Mouse (Mus musculus) adrenal gland, adult 2 months (tissue): ENCODE measurements around the gene Pvr. TPM values are rescaled to one million over a fixed set of nuclear protein-coding genes. Genes with fewer than 3 reads are reported as not detected.
"Not testable (repeated sequence)": the region's sequence is repeated elsewhere in the genome, so short reads cannot be mapped to it uniquely, and the experiment has no call there.

Source experiments
- DNase-seq: peaks from one replicate; pipeline ENCODE4 v3.0.0; 2021
- polyA plus RNA-seq: library from polyadenylated mRNA; depleted of rRNA; stranded (reverse); fragments of >200 nt; gene quantifications from 2 replicates; pipeline ENCODE4 v1.2.3, GENCODE M21; 2012
- total RNA-seq, 2 experiments: library from RNA; stranded (reverse); gene quantifications; 2 replicates each; pipeline ENCODE4 v1.2.3; 2021

Pvr gene
- total and polyA plus RNA-seq, 3 experiments: 12.0 to 36.5 (median 20.3) TPM

GRCm38 (mm10) chr7:19935171-19935751 lies 14.3 kb upstream of the Pvr start:
- DNase-seq: no peak

DNA sequence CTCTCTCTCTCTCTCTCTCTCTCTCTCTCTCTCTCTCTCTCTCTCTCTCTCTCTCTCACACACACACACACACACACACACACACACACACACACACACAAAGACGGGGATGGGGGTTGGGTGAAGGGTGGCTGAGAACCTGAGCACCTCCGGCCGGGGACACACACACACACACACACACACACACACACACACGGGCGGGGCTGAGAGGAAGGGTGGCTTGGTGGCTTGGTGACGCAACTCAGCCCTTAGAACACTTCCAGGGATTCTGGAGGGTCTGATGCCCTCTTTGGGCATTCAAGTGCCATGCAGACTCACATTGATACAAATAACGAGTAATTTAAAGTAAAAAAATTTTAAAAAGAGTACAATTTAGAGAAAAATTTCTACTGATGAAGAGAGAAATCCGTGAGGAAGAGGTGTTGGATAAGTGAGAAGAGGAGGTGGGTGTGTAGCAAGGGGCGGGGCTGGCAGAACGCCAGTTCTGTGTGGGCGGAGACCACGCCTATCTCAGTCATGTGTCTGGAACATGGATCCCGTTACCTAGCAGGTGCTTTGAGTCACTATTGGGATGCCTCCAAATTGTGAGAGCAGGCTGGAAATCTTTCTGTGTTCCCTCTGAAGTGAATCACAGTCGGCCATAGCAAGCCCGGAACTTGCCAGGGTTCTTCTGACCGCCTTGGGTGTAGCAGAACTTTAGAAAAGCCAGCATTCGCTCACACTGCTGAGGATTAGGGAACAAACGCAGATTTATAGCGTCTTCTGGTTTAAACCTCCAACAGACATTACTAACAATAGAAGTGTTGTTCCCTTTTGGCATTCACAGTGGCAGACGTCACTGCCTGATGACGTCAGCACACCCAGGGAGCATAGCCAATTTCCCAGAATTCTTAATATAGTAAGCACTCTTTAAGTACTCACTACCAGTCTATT lies 12.2 kb upstream of the Pvr start:
- DNase-seq: peak; percentile 75

- DNase-seq: no peak
These were observed 11.3 kb upstream of the Pvr start for GRCm38 (mm10) chr7:19932133-19932876.

GRCm38 (mm10) chr7:19930481-19930880 lies 9.5 kb upstream of the Pvr start:
- not testable (repeated sequence) for DNase-seq

DNA sequence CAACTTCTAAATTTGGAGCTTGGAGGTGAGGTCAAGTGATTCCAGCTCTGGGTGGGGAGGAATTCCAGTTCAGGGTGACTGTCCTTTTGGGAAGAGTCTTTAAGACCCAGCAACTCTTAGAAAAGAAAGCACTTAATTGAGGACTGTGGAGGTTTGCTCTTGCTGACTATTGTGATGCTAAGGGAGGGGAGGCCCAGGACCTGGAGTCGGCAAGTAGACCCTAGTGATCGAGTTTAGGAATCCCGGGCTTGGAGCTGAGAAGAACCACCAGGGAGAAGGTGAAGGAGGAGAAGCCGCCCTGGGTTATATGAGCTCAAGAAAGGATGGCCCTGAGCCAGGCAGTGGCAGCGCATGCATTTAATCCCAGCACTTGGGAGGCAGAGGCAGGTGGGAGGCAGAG lies 7.5 kb upstream of the Pvr start:
- no peak for DNase-seq

DNA sequence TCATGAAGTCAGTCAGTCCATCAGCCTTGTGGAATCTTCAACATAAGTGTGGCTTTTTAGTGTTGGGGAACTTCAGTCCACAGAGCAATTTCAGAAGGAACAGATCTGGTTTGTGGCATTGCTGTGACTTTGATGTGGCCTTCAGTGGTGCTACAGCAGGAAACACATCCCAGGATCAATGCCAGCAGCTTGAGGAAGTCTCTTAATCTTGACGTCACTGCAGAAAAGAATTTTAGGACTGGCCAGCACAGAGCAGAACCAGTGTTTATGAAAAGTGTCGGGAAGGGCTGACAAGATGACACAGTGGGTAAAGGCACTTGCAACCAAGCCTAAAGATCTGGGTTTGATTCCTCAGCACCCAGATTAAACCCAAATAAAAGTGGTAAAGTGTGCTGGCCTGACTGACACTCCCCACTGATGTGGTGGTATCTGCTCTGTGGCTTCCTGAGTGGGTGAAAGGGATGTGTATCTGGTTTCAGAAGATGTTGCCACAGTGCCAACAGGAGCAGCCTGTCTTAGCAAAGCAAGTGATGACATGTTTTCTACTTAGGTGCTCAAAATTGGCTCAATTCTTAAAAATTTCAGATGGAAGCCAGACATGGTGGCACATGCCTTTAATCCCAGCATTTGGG lies 6.0 kb upstream of the Pvr start:
- peak; percentile 42 for DNase-seq

GRCm38 (mm10) chr7:19925376-19925775 lies 4.4 kb upstream of the Pvr start:
- no peak for DNase-seq

- no peak for DNase-seq
These were observed 2.8 kb upstream of the Pvr start for GRCm38 (mm10) chr7:19923797-19924196.

DNA sequence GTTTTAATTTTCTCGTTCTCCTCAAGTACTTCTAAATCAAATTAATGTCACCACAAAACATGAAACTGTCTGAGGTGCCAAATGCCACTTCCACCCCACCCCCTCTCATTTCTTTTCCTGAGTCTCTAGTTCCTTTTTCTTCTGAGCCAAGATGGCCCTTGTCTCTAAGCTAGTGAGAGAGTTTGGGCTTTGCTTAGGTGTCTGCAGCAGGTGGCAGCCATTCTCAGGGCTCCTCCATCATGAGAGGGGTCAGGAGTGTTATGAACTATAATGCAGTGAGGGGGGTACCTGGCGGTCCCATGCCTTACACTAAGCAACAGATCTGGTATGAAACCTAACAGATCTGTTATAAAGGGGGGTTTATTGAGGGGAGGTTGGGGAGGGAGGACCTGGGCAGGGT lies 2.4 kb upstream of the Pvr start:
- no peak for DNase-seq

DNA sequence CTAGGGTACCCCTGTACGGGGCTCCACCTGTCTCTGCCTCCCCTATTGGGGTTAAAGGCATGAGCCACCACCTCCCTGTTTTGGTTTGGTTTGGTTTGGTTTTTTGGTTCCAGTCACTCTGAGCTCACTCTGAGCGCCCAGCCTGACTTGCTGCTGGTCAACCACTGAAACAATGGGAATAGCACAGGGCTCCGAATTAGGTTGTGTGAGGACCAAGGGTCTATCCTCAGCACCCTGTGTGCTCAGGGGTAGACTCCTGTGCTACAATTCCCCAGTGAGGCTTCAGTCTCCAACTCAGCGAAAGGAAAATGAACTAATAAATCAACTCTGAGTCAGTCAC lies 824 bp downstream of the Pvr start:
- no peak for DNase-seq

DNA sequence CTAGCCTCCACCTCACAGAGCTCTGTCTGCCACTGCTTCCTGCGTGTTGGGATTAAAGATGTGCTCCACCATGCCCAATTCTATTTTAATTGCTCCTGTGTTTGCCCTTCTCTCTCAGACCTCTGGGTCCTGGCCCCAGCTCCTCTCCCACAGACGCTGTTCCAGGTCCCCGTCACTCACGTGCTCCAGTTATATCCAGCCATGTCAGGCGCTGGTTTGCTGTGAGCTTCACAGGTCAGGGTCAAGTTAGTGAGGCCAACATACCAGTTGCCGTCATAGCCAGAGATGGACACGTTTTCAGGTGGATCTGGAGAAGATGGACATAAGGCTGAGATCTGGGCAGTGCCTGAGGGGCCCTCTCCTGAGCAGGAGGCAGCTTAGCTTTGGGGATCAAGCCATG lies 6.4 kb downstream of the Pvr start:
- no peak for DNase-seq

GRCm38 (mm10) chr7:19911695-19912524 lies 9.1 kb downstream of the Pvr start:
- no peak for DNase-seq

DNA sequence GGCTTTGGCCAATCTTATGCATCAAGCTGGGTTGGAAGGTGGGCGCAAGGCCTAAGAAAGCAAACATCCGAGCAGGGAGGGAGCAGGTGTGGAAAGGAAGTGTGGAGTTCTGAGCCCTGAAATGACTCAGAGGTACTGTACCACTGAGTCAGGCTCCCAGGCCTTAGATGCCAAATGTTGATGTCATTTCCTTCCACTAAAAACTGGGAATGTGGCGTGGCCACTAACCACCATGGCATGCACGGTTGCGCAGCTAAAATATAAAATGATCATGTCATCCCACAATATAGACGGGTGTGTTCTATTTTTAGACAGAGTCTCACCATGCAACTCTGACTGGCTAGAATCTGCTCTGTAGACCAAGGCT lies 9.7 kb downstream of the Pvr start:
- DNase-seq: no peak

- peak; percentile 81 for DNase-seq
These were observed 10.3 kb downstream of the Pvr start for GRCm38 (mm10) chr7:19910421-19911291.

GRCm38 (mm10) chr7:19889881-19890280 lies 31.1 kb downstream of the Pvr start:
- peak; percentile 55 for DNase-seq

DNA sequence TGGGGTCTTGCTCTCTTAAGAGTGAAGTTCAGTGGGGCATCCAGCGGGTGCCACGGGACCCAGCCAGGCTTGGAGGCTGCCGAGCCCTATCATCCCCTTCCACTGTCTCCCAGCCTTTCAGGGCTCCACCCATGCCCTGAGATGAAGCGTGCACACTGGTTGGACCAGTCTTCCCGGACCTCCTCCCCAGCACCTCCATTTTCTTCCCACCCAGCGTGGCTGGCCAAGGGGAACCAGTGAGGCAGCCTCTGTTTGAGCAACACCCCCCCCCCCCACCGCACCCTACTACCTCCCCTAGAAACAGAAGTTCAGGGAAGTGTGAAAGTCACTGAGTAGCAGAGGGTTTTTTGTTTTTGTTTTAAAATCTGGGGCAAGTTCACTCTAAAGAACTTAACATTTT lies 33.1 kb downstream of the Pvr start, which contains the start of gene Ceacam19:
TSS of gene Ceacam19 (minus strand) at position 117 of the 400 bp plus-strand sequence.
- no peak for DNase-seq

GRCm38 (mm10) chr7:19880754-19881153 lies 40.2 kb downstream of the Pvr start:
- no peak for DNase-seq

- DNase-seq: no peak
These were observed 44.1 kb downstream of the Pvr start for GRCm38 (mm10) chr7:19876781-19877425.

DNA sequence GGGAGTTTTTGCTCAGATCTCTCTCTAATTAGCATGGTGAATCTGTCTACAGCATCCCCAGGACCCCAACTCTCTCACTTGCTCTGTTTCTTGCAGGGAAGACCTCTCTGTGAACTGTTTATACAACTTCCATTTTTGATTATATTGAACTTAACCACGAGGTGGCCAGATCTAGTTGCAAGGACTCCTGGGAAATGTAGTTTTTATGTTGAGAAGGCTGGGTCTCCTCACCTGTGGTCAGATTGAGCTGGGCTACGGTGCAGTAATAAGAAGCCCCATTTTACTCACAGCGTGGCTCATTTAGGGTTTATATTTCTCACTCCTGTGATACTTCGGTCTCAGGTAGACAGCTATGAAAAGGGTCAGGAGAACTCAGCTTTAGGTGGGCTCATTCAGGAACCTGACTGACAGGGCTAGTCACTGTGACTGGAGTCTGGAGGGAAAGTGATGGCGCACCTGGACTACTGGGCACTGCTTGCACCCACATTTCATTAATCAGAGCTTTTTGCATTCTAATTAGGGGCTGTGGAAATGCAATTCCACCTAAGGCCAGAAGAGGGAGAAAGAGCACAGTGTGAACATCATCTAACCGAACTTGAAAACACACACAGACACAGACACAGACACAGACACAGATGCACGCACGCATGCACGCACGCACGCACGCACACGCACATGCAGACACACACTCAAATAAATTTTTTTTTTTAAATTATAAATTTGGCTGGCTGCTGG lies 44.8 kb downstream of the Pvr start:
- DNase-seq: no peak
